Mouse (Mus musculus): ENCODE measurements around the gene Il7r. TPM values are rescaled to one million over a fixed set of nuclear protein-coding genes. Genes with fewer than 3 reads are reported as not detected.

The Il7r gene
- polyA plus RNA-seq, 1 experiment from 2014 or later, result 0.07 TPM

Other genes starting within 250 kb of the Il7r start
- gene Ugt3a2, start 194.6 kb downstream of the Il7r start, polyA plus RNA-seq (2016; fragmentation: Nextera tagmentation; extraction: Ambion mirVana), result not detected in 2 replicates
- gene Capsl, start 94.1 kb downstream of the Il7r start, polyA plus RNA-seq (2016; fragmentation: Nextera tagmentation; extraction: Ambion mirVana), result 1.4 and 1.6 TPM in 2 replicates
- 0.32 and 0.57 TPM in 2 replicates for gene Spef2, start 218.7 kb upstream of the Il7r start, polyA plus RNA-seq (2016; fragmentation: Nextera tagmentation; extraction: Ambion mirVana)

Data from midbrain, embryonic 10.5 days (tissue).